In the genomic region with DNA sequence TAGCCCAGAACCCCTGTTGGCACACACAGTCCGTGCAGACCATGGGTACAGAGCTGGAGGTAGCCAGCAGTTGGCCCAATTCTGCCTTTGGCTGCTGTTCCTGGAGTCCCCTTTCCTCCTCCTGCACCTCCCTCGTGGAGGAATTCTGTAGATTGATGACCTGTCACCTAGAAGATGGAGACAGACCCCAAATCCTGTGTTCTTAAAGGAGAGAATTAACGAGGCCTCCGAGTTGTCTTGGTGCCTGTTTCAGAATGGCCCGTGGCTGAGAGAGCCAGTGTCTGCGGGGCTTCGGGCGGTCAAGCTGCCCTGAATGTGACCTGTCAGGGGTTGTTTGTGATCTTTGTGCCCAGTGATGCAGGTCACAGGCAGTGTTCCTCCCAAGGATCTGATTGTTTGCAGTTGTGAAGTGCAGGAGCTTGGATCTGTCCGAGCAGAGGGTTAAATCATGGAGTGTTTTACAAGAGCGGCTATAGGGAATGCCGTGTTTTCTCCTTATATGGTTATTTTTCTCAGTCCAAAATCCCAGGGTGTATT, we compare ENCODE assay signal across 17 mouse cellular contexts.
DNase-seq lines count a peak whose midpoint lies in the region; ATAC-seq lines count a peak whose summit lies in the region.
"Had no signal": no experiment of that assay in that cellular context is flagged by ENCODE, and none has a peak within 500 bp of the region (broad histone marks: within the 10 kb centered on the region; RNA-seq: fewer than 3 reads in every experiment).

No protein-coding gene starts in this region.

- intact Hi-C loops in heart, postnatal 25 days (cut with DNase I) = no loop called here

- H3K9ac ChIP-seq in midbrain, embryonic 14.5 days (replicated peaks; ENCODE audit: low read length) = no peak overlapping the region
- peak overlapping the region; percentile 3; the same call in 1 of the 2 replicates for H3K9ac ChIP-seq in limb, embryonic 13.5 days
- H3K9ac ChIP-seq: heart, embryonic 12.5 days; neural tube, embryonic 12.5 days had no signal

- H3K36me3 ChIP-seq in midbrain, embryonic 10.5 days = no peaks in the 10 kb centered on the region
- H3K36me3 ChIP-seq in midbrain, embryonic 14.5 days (ENCODE audit: control insufficient read depth, insufficient read depth, low read length) = no peaks in the 10 kb centered on the region
- H3K36me3 ChIP-seq in limb, embryonic 13.5 days = no peaks in the 10 kb centered on the region
- H3K36me3 ChIP-seq: heart, embryonic 12.5 days; neural tube, embryonic 12.5 days had no signal

- H3K4me3 ChIP-seq in midbrain, embryonic 10.5 days = no peak overlapping the region
- H3K4me3 ChIP-seq in midbrain, embryonic 14.5 days (replicated peaks; ENCODE audit: low read depth, low read length) = no peak overlapping the region
- H3K4me3 ChIP-seq in limb, embryonic 13.5 days = no peak overlapping the region
- H3K4me3 ChIP-seq: heart, embryonic 12.5 days; neural tube, embryonic 12.5 days had no signal

- 37% methylated on average over 11 of the region's 11 CpGs for WGBS in midbrain, embryonic 10.5 days
- 30% methylated on average over 11 of the region's 11 CpGs for WGBS in midbrain, embryonic 14.5 days
- 13% methylated on average over 11 of the region's 11 CpGs for WGBS in limb, embryonic 13.5 days

- no peaks in the 10 kb centered on the region for H3K27me3 ChIP-seq in midbrain, embryonic 10.5 days (ENCODE audit: low read depth, poor library complexity, severe bottlenecking)
- H3K27me3 ChIP-seq in midbrain, embryonic 14.5 days (ENCODE audit: control insufficient read depth, insufficient read depth, low read length) = no peaks in the 10 kb centered on the region
- H3K27me3 ChIP-seq in limb, embryonic 13.5 days = no peaks in the 10 kb centered on the region
- H3K27me3 ChIP-seq: heart, embryonic 12.5 days; neural tube, embryonic 12.5 days had no signal

- no peak for ATAC-seq in midbrain, embryonic 14.5 days (ENCODE audit: low FRiP score, low TSS enrichment)
- peak; percentile 69; the same call in 1 of the 2 replicates for ATAC-seq in limb, embryonic 13.5 days (ENCODE audit: low FRiP score, low read depth)
- ATAC-seq: inflammation-experienced regulatory T-cells, adult 6 months had no signal

- no peaks in the 10 kb centered on the region for H3K9me3 ChIP-seq in midbrain, embryonic 10.5 days (replicated peaks)
- no peaks in the 10 kb centered on the region for H3K9me3 ChIP-seq in midbrain, embryonic 14.5 days (ENCODE audit: control insufficient read depth, low read length)
- H3K9me3 ChIP-seq in limb, embryonic 13.5 days = peaks cover 3% of the 10 kb centered on the region; the same call in 1 of the 2 replicates
- H3K9me3 ChIP-seq: heart, embryonic 12.5 days; neural tube, embryonic 12.5 days had no signal

- peak; percentile 76 for DNase-seq in heart, adult 11 months
- no peak for DNase-seq in heart, postnatal 25 days (ENCODE audit: low spot score)
- DNase-seq in midbrain, embryonic 10.5 days (ENCODE audit: low spot score) = no peak
- no peak for DNase-seq in midbrain, embryonic 14.5 days
- peak; percentile 22 for DNase-seq in yolk sac, embryonic 10.5 days (ENCODE audit: low spot score)
- DNase-seq in thymus, postnatal 25 days = no peak
- no peak for DNase-seq in lung, postnatal 4 days
- DNase-seq: adrenal gland, postnatal 10 days; cerebellum, adult 9-10 months; gastrocnemius, postnatal 14 days; layer of hippocampus, adult 9-11 months; lung, adult 18-20 months; right cerebral cortex, postnatal 4 days had no signal

- H3K4me1 ChIP-seq in midbrain, embryonic 10.5 days = peaks cover 8% of the 10 kb centered on the region
- no peaks in the 10 kb centered on the region for H3K4me1 ChIP-seq in midbrain, embryonic 14.5 days (ENCODE audit: control insufficient read depth, insufficient read depth, low read length)
- H3K4me1 ChIP-seq in limb, embryonic 13.5 days = peaks cover 20% of the 10 kb centered on the region
- H3K4me1 ChIP-seq: heart, embryonic 12.5 days had no signal

- 0 out of 2 replicates have a peak overlapping the region, but pooled peaks have one; percentile 33 for H3K27ac ChIP-seq in midbrain, embryonic 10.5 days (replicated peaks)
- H3K27ac ChIP-seq in midbrain, embryonic 14.5 days (replicated peaks; ENCODE audit: low read depth, low read length) = no peak overlapping the region
- peak overlapping the region; percentile 70; the same call in 1 of the 2 replicates for H3K27ac ChIP-seq in limb, embryonic 13.5 days
- H3K27ac ChIP-seq: neural tube, embryonic 12.5 days had no signal

- H3K4me2 ChIP-seq in midbrain, embryonic 14.5 days (ENCODE audit: low read length) = no peak overlapping the region
- H3K4me2 ChIP-seq in limb, embryonic 13.5 days (replicated peaks) = 0 out of 2 replicates have a peak overlapping the region, but pooled peaks have one; percentile 5
- H3K4me2 ChIP-seq: heart, embryonic 12.5 days; neural tube, embryonic 12.5 days had no signal

Comparison
In these comparisons a context has a peak if more than half of its experiments do, and no peak if none do; other contexts are left out.
1. DNase-seq: peak in heart, adult 11 months (single experiment) and yolk sac, embryonic 10.5 days (single experiment); none in heart, postnatal 25 days (single experiment), midbrain, embryonic 10.5 days (single experiment), midbrain, embryonic 14.5 days (single experiment), thymus, postnatal 25 days (single experiment) and lung, postnatal 4 days (0 of 2).